Mouse (Mus musculus) spleen, adult 2 months (tissue): Measurements from ENCODE around the gene Cfap157.

Experiments
- CTCF ChIP-seq: fragments of 200-500 bp; IDR thresholded peaks from 2 replicates; pipeline ENCODE4 v1.5.1; 2011; ENCODE audit warnings: mild to moderate bottlenecking, inconsistent platforms; ENCODE audit not compliant: insufficient read depth, insufficient read length, insufficient replicate concordance; ENCODE audit errors: extremely low read depth
- POLR2A ChIP-seq: fragments of 200-500 bp; IDR thresholded peaks from 2 replicates; pipeline ENCODE4 v1.6.1; 2011; ENCODE audit warnings: low read depth, low read length, inconsistent platforms

GRCm38 (mm10) chr2:32798251-32798962 is 14.2 kb upstream of the Cfap157 start:
- TF ChIP-seq CTCF (no peak), POLR2A (no peak)
